Mouse (Mus musculus) hindbrain, embryonic 15.5 days (tissue): ENCODE measurements at regions not wholly inside any gene's neighbourhood (a gene's known extent, or its start where the extent isn't known, plus 50 kb on each side); places are given as distances from the start of the nearest gene placed in this dataset.

Experiments used
- ATAC-seq: fragments of 200-750 bp; cut with Nextera tagmentation; 2 replicates; pipeline ENCODE4 v1.8.0; 2017; ENCODE audit warnings: low read depth, moderate number of reproducible peaks, moderate TSS enrichment; ENCODE audit not compliant: low FRiP score
- H3K27ac ChIP-seq: fragments of 300-500 bp; sonication (generic); replicated peaks from 2 replicates; pipeline ENCODE4 v1.5.1; 2015; ENCODE audit warnings: mild to moderate bottlenecking, inconsistent platforms
- H3K27me3 ChIP-seq: fragments of 300-500 bp; sonication (generic); 2 replicates; pipeline ENCODE4 v1.6.1; 2015; ENCODE audit warnings: control low read depth, inconsistent platforms
- H3K36me3 ChIP-seq: fragments of 300-500 bp; sonication (generic); 2 replicates; pipeline ENCODE4 v1.6.1; 2015; ENCODE audit warnings: control low read depth, inconsistent platforms
- H3K4me1 ChIP-seq: fragments of 300-500 bp; sonication (generic); replicated peaks from 2 replicates; pipeline ENCODE4 v1.6.1; 2015; ENCODE audit warnings: control low read depth, inconsistent platforms
- H3K4me2 ChIP-seq: fragments of 300-500 bp; sonication (generic); 2 replicates; pipeline ENCODE4 v1.6.1; 2015; ENCODE audit warnings: moderate library complexity, mild to moderate bottlenecking, inconsistent platforms
- H3K4me3 ChIP-seq: fragments of 300-500 bp; sonication (generic); 2 replicates; pipeline ENCODE4 v1.5.1; 2015; ENCODE audit warnings: mild to moderate bottlenecking, inconsistent platforms
- H3K9ac ChIP-seq: fragments of 300-500 bp; sonication (generic); 2 replicates; pipeline ENCODE4 v1.6.1; 2015; ENCODE audit warnings: inconsistent platforms
- H3K9me3 ChIP-seq: fragments of 300-500 bp; sonication (generic); 2 replicates; pipeline ENCODE4 v1.6.1; 2016; ENCODE audit warnings: control low read depth, inconsistent platforms
- WGBS: fragments of 180-500 bp; shearing (Covaris S2); methylation state at CpG from one replicate; pipeline ENCODE4 v1.1.7; 2015; 5-methylcytosine and 5-hydroxymethylcytosine counted together

GRCm38 (mm10) chr17:4387616-4388015, 606.5 kb upstream of the Arid1b start:
- no peaks in the 10 kb centered on the region for H3K9me3 ChIP-seq
- H3K36me3 ChIP-seq, result no peaks in the 10 kb centered on the region
- no peak for ATAC-seq
- H3K27me3 ChIP-seq, result no peaks in the 10 kb centered on the region
- H3K27ac ChIP-seq, result no peak overlapping the region
- no peak overlapping the region for H3K4me2 ChIP-seq
- 60% methylated on average over 4 of the region's 4 CpGs for WGBS
- no peaks in the 10 kb centered on the region for H3K4me1 ChIP-seq
- no peak overlapping the region for H3K9ac ChIP-seq
- no peak overlapping the region for H3K4me3 ChIP-seq

GRCm38 (mm10) chr17:4390012-4390411, 604.1 kb upstream of the Arid1b start:
- H3K27me3 ChIP-seq, result no peaks in the 10 kb centered on the region
- ATAC-seq, result no peak
- 95% methylated on average over 4 of the region's 4 CpGs for WGBS
- no peaks in the 10 kb centered on the region for H3K36me3 ChIP-seq
- no peaks in the 10 kb centered on the region for H3K9me3 ChIP-seq
- no peaks in the 10 kb centered on the region for H3K4me1 ChIP-seq
- H3K4me3 ChIP-seq, result no peak overlapping the region
- no peak overlapping the region for H3K4me2 ChIP-seq
- no peak overlapping the region for H3K9ac ChIP-seq
- no peak overlapping the region for H3K27ac ChIP-seq

- Histone ChIP-seq H3K27ac (no peak overlapping the region), H3K36me3 (no peaks in the 10 kb centered on the region), H3K9ac (no peak overlapping the region), H3K4me1 (no peaks in the 10 kb centered on the region), H3K4me3 (no peak overlapping the region), H3K9me3 (no peaks in the 10 kb centered on the region), H3K27me3 (no peaks in the 10 kb centered on the region), H3K4me2 (no peak overlapping the region)
- no peak for ATAC-seq
These were observed 603.6 kb upstream of the Arid1b start for GRCm38 (mm10) chr17:4390577-4390976.

GRCm38 (mm10) chr17:4391210-4391609, 602.9 kb upstream of the Arid1b start:
- H3K36me3 ChIP-seq, result no peaks in the 10 kb centered on the region
- ATAC-seq, result no peak
- 77% methylated on average over 1 of the region's 1 CpGs for WGBS
- H3K27ac ChIP-seq, result no peak overlapping the region
- no peak overlapping the region for H3K9ac ChIP-seq
- no peak overlapping the region for H3K4me2 ChIP-seq
- H3K4me1 ChIP-seq, result no peaks in the 10 kb centered on the region
- no peaks in the 10 kb centered on the region for H3K9me3 ChIP-seq
- no peaks in the 10 kb centered on the region for H3K27me3 ChIP-seq
- H3K4me3 ChIP-seq, result no peak overlapping the region

- H3K4me3 ChIP-seq, result no peak overlapping the region
- no peaks in the 10 kb centered on the region for H3K36me3 ChIP-seq
- H3K9me3 ChIP-seq, result no peaks in the 10 kb centered on the region
- H3K27me3 ChIP-seq, result no peaks in the 10 kb centered on the region
- H3K4me2 ChIP-seq, result no peak overlapping the region
- no peaks in the 10 kb centered on the region for H3K4me1 ChIP-seq
- WGBS, result 87% methylated on average over 5 of the region's 5 CpGs
- H3K9ac ChIP-seq, result no peak overlapping the region
- no peak for ATAC-seq
- H3K27ac ChIP-seq, result no peak overlapping the region
These were observed 598.0 kb upstream of the Arid1b start for GRCm38 (mm10) chr17:4396119-4396518.

- no peak for ATAC-seq
- H3K27ac ChIP-seq, result no peak overlapping the region
- no peaks in the 10 kb centered on the region for H3K9me3 ChIP-seq
- WGBS, result 77% methylated on average over 5 of the region's 5 CpGs
- no peaks in the 10 kb centered on the region for H3K27me3 ChIP-seq
- H3K4me1 ChIP-seq, result no peaks in the 10 kb centered on the region
- no peak overlapping the region for H3K4me2 ChIP-seq
- H3K36me3 ChIP-seq, result no peaks in the 10 kb centered on the region
- H3K4me3 ChIP-seq, result no peak overlapping the region
- no peak overlapping the region for H3K9ac ChIP-seq
These were observed 576.4 kb upstream of the Arid1b start for GRCm38 (mm10) chr17:4417686-4418085.

GRCm38 (mm10) chr17:4424451-4425168, 569.5 kb upstream of the Arid1b start:
- H3K27me3 ChIP-seq, result no peaks in the 10 kb centered on the region
- no peak overlapping the region for H3K4me3 ChIP-seq
- H3K4me1 ChIP-seq, result no peaks in the 10 kb centered on the region
- H3K9me3 ChIP-seq, result no peaks in the 10 kb centered on the region
- H3K36me3 ChIP-seq, result no peaks in the 10 kb centered on the region
- H3K9ac ChIP-seq, result no peak overlapping the region
- peak; percentile 56; the same call in 1 of the 2 replicates for ATAC-seq
- H3K27ac ChIP-seq, result no peak overlapping the region
- 62% methylated on average over 6 of the region's 6 CpGs for WGBS
- H3K4me2 ChIP-seq, result no peak overlapping the region

GRCm38 (mm10) chr17:4425342-4425741, 568.8 kb upstream of the Arid1b start:
- Histone ChIP-seq H3K27ac (no peak overlapping the region), H3K9ac (no peak overlapping the region), H3K36me3 (no peaks in the 10 kb centered on the region), H3K9me3 (no peaks in the 10 kb centered on the region), H3K4me1 (no peaks in the 10 kb centered on the region), H3K4me2 (no peak overlapping the region), H3K4me3 (no peak overlapping the region), H3K27me3 (no peaks in the 10 kb centered on the region)
- WGBS, result 84% methylated on average over 2 of the region's 2 CpGs
- no peak for ATAC-seq

GRCm38 (mm10) chr17:4429036-4429435, 565.1 kb upstream of the Arid1b start:
- Histone ChIP-seq H3K27ac (no peak overlapping the region), H3K9ac (no peak overlapping the region), H3K4me2 (no peak overlapping the region), H3K27me3 (no peaks in the 10 kb centered on the region), H3K4me3 (no peak overlapping the region), H3K4me1 (no peaks in the 10 kb centered on the region), H3K9me3 (no peaks in the 10 kb centered on the region), H3K36me3 (no peaks in the 10 kb centered on the region)
- 77% methylated on average over 2 of the region's 2 CpGs for WGBS
- ATAC-seq, result no peak

- H3K4me1 ChIP-seq, result no peaks in the 10 kb centered on the region
- H3K9ac ChIP-seq, result no peak overlapping the region
- no peaks in the 10 kb centered on the region for H3K27me3 ChIP-seq
- H3K4me3 ChIP-seq, result no peak overlapping the region
- H3K27ac ChIP-seq, result no peak overlapping the region
- no peak for ATAC-seq
- no peak overlapping the region for H3K4me2 ChIP-seq
- H3K36me3 ChIP-seq, result no peaks in the 10 kb centered on the region
- no peaks in the 10 kb centered on the region for H3K9me3 ChIP-seq
- 92% methylated on average over 1 of the region's 1 CpGs for WGBS
These were observed 548.5 kb upstream of the Arid1b start for GRCm38 (mm10) chr17:4445606-4446005.

- WGBS, result 78% methylated on average over 1 of the region's 1 CpGs
- no peaks in the 10 kb centered on the region for H3K9me3 ChIP-seq
These were observed 536.6 kb upstream of the Arid1b start for GRCm38 (mm10) chr17:4457491-4457890.

GRCm38 (mm10) chr17:4461541-4461940, 532.6 kb upstream of the Arid1b start:
- H3K4me2 ChIP-seq, result no peak overlapping the region
- WGBS, result 49% methylated on average over 2 of the region's 2 CpGs
- ATAC-seq, result no peak
- no peak overlapping the region for H3K4me3 ChIP-seq
- H3K27me3 ChIP-seq, result no peaks in the 10 kb centered on the region
- H3K9ac ChIP-seq, result no peak overlapping the region
- H3K36me3 ChIP-seq, result no peaks in the 10 kb centered on the region
- H3K9me3 ChIP-seq, result no peaks in the 10 kb centered on the region
- no peaks in the 10 kb centered on the region; the same call in 1 of the 2 replicates for H3K4me1 ChIP-seq
- no peak overlapping the region for H3K27ac ChIP-seq

More at GRCm38 (mm10) chr17:4457491-4457890, 536.6 kb upstream of the Arid1b start:
- no peak overlapping the region for H3K9ac ChIP-seq
- H3K4me1 ChIP-seq, result no peaks in the 10 kb centered on the region
- ATAC-seq, result no peak
- H3K36me3 ChIP-seq, result no peaks in the 10 kb centered on the region
- H3K27me3 ChIP-seq, result no peaks in the 10 kb centered on the region
- H3K4me3 ChIP-seq, result no peak overlapping the region
- no peak overlapping the region for H3K27ac ChIP-seq
- no peak overlapping the region for H3K4me2 ChIP-seq
